14 mouse cellular contexts compared by ENCODE assay signal in the genomic region with DNA sequence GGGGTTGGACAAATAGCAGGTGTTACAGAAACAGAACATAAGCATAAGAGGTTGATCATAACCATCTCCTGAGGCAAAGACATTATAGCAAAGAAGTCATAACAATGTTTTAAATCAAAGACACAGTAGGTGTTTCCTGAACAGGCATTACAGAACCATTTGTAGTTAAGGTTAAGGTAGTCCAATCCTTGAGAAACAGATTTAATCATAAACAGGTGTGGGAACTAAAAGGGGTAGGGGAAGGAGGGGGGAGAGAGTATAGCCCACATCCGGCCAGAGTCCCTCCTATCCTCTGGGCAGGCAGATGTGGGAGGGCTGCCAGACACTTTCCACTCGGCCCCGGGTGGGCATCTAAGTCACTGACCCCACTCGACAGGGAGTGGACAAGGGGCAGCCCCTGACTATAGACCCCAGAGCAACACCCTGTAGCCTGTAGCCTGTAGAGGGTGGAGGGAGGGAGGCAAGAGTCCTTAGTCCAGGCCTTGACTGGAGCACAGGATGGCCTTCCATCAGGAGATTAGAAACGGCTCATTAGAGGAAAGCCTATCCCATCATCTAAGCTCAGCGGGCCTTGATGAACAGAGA.
"Had no signal": no experiment of that assay in that cellular context is flagged by ENCODE, and none has a peak within 500 bp of the region (broad histone marks: within the 10 kb centered on the region; RNA-seq: fewer than 3 reads in every experiment).

No protein-coding gene starts in this region.

- H3K9ac ChIP-seq: liver, embryonic 15.5 days; neural tube, embryonic 12.5 days had no signal

- H3K4me1 ChIP-seq: liver, embryonic 15.5 days; midbrain, embryonic 10.5 days; neural tube, embryonic 12.5 days had no signal

- H3K4me3 ChIP-seq: left cerebral cortex, adult 2 months; liver, embryonic 15.5 days; midbrain, embryonic 10.5 days; myocyte; neural tube, embryonic 12.5 days had no signal

- H3K27ac ChIP-seq: left cerebral cortex, adult 2 months; liver, embryonic 15.5 days; midbrain, embryonic 10.5 days; neural tube, embryonic 12.5 days had no signal

- ATAC-seq: lung, postnatal 0 days had no signal

- DNase-seq: kidney, adult 18-20 months; kidney, postnatal 14 days; lung, adult 2 months; lung, postnatal 36 days; retina, postnatal 1 day; right cerebral cortex, postnatal 25 days; thymus, postnatal 4 days had no signal

- H3K9me3 ChIP-seq: liver, embryonic 15.5 days; midbrain, embryonic 10.5 days; neural tube, embryonic 12.5 days had no signal

- H3K27me3 ChIP-seq: liver, embryonic 15.5 days; neural tube, embryonic 12.5 days had no signal

- H3K4me2 ChIP-seq: liver, embryonic 11.5 days; liver, embryonic 15.5 days; neural tube, embryonic 12.5 days had no signal

- H3K36me3 ChIP-seq: liver, embryonic 15.5 days; midbrain, embryonic 10.5 days; neural tube, embryonic 12.5 days had no signal
